ENCODE assay signal across 10 mouse cellular contexts in genomic region chr5:93042831-93043687, GRCm38 (mm10). TPM values are rescaled to one million over a fixed set of nuclear protein-coding genes. Genes with fewer than 3 reads are reported as not detected.
DNase-seq lines count a peak whose midpoint lies in the region; ATAC-seq and TF ChIP-seq lines count a peak whose summit lies in the region.
"Had no signal": no experiment of that assay in that cellular context is flagged by ENCODE, and none has a peak within 500 bp of the region (broad histone marks: within the 10 kb centered on the region; RNA-seq: fewer than 3 reads in every experiment).

No protein-coding gene starts in this region.

- intact Hi-C loops in left cerebral cortex, adult 2 months (cut with DNase I), result loop anchor here (1.0 kb wide), 1 partner anchor 38 kb away; no protein-coding TSS in a partner anchor
- intact Hi-C loops in gastrocnemius, postnatal 36 days (cut with DNase I), result no loop called here

- H3K4me3 ChIP-seq in left cerebral cortex, adult 2 months, result peak overlapping the region; percentile 69
- H3K4me3 ChIP-seq in hindbrain, embryonic 12.5 days, result no peak overlapping the region
- H3K4me3 ChIP-seq in midbrain, embryonic 14.5 days (replicated peaks; ENCODE audit: low read depth, low read length), result no peak overlapping the region

- no peak for ATAC-seq in hindbrain, embryonic 12.5 days (ENCODE audit: low FRiP score)
- no peak for ATAC-seq in midbrain, embryonic 14.5 days (ENCODE audit: low FRiP score, low TSS enrichment)
- no peak for ATAC-seq in megakaryocyte-erythroid progenitor cell, adult 5-6 weeks (replicated peaks; ENCODE audit: low FRiP score, low TSS enrichment, poor library complexity, severe bottlenecking)

- H3K4me2 ChIP-seq in hindbrain, embryonic 12.5 days (replicated peaks), result 0 out of 2 replicates have a peak overlapping the region, but pooled peaks have one; percentile 97
- H3K4me2 ChIP-seq in midbrain, embryonic 14.5 days (ENCODE audit: low read length), result peak overlapping the region; percentile 91; the same call in 1 of the 2 replicates

- H3K27me3 ChIP-seq in hindbrain, embryonic 12.5 days, result peaks cover 69% of the 10 kb centered on the region
- H3K27me3 ChIP-seq in midbrain, embryonic 14.5 days (ENCODE audit: control insufficient read depth, insufficient read depth, low read length), result peaks cover 54% of the 10 kb centered on the region

- 39% methylated on average over 18 of the region's 18 CpGs for WGBS in hindbrain, embryonic 12.5 days
- WGBS in midbrain, embryonic 14.5 days, result 41% methylated on average over 18 of the region's 18 CpGs

- peak; percentile 58 for DNase-seq in cerebellum, adult 11-12 months
- DNase-seq in cerebellum, adult 11 months, result no peak
- peak in 1 of 2 experiments; percentile 49 for DNase-seq in left cerebral cortex, adult 2 months (ENCODE audit: extremely low spot score in 1 of 2, low spot score in 2 of 2)
- DNase-seq in left cerebral cortex, adult 18-20 months (ENCODE audit: low spot score in 2 of 2), result no peak
- DNase-seq in midbrain, embryonic 14.5 days, result no peak
- no peak for DNase-seq in gastrocnemius, postnatal 36 days
- DNase-seq: embryo, embryonic 11 days; heart, postnatal 10 days had no signal

- no peaks in the 10 kb centered on the region for H3K9me3 ChIP-seq in hindbrain, embryonic 12.5 days (replicated peaks)
- H3K9me3 ChIP-seq in midbrain, embryonic 14.5 days (ENCODE audit: control insufficient read depth, low read length), result no peaks in the 10 kb centered on the region

- H3K36me3 ChIP-seq in hindbrain, embryonic 12.5 days, result no peaks in the 10 kb centered on the region
- H3K36me3 ChIP-seq in midbrain, embryonic 14.5 days (ENCODE audit: control insufficient read depth, insufficient read depth, low read length), result no peaks in the 10 kb centered on the region

- H3K9ac ChIP-seq in hindbrain, embryonic 12.5 days, result no peak overlapping the region
- no peak overlapping the region for H3K9ac ChIP-seq in midbrain, embryonic 14.5 days (replicated peaks; ENCODE audit: low read length)

- H3K27ac ChIP-seq in left cerebral cortex, adult 2 months, result peak overlapping the region; percentile 92
- H3K27ac ChIP-seq in hindbrain, embryonic 12.5 days, result no peak overlapping the region
- H3K27ac ChIP-seq in midbrain, embryonic 14.5 days (replicated peaks; ENCODE audit: low read depth, low read length), result no peak overlapping the region

- no peak for TF ChIP-seq CTCF in left cerebral cortex, adult 2 months (IDR thresholded peaks at IDR 0.05)

- H3K4me1 ChIP-seq in hindbrain, embryonic 12.5 days, result peaks cover 18% of the 10 kb centered on the region
- H3K4me1 ChIP-seq in midbrain, embryonic 14.5 days (ENCODE audit: control insufficient read depth, insufficient read depth, low read length), result peaks cover 12% of the 10 kb centered on the region

RNA-seq across cellular contexts. Expression of gene Sowahb, which starts 1.8 kb away (rescaled TPM):
- 10 to 100 TPM; 24.2 to 26.4 TPM for total RNA-seq in left cerebral cortex, adult 2 months (2021)
- total RNA-seq in left cerebral cortex, adult 18-20 months (2021), result 10 to 100 TPM; 25.1 to 29.8 TPM
- polyA plus RNA-seq in hindbrain, embryonic 12.5 days (2016; fragmentation: Nextera tagmentation; extraction: Ambion mirVana), result 0.14 and 0.31 TPM in 2 replicates
- 0.09 TPM in 1 of 2 replicates, not detected in the other for polyA plus RNA-seq in midbrain, embryonic 14.5 days (2014; fragmentation: Nextera tagmentation; extraction: Ambion mirVana)
- total RNA-seq in megakaryocyte-erythroid progenitor cell, adult 5-6 weeks (2014; fragmentation: Nextera tagmentation), result not detected in 2 replicates
- total RNA-seq in megakaryocyte-erythroid progenitor cell, adult 5-6 weeks (2017), result not detected in 2 replicates
- total RNA-seq in gastrocnemius, postnatal 36 days (2021), result not detected

RNA-seq across cellular contexts. Expression of gene Sept11, which starts 50.2 kb away (rescaled TPM):
- total RNA-seq in left cerebral cortex, adult 2 months (2021), result 100 to 1,000 TPM; 197 to 203 TPM
- total RNA-seq in left cerebral cortex, adult 18-20 months (2021), result 100 to 1,000 TPM; 180 to 181 TPM
- polyA plus RNA-seq in hindbrain, embryonic 12.5 days (2016; fragmentation: Nextera tagmentation; extraction: Ambion mirVana), result 261 and 286 TPM in 2 replicates
- 103 and 171 TPM in 2 replicates for polyA plus RNA-seq in midbrain, embryonic 14.5 days (2014; fragmentation: Nextera tagmentation; extraction: Ambion mirVana)
- 44.5 and 60.0 TPM in 2 replicates for total RNA-seq in megakaryocyte-erythroid progenitor cell, adult 5-6 weeks (2014; fragmentation: Nextera tagmentation)
- 37.3 and 38.7 TPM in 2 replicates for total RNA-seq in megakaryocyte-erythroid progenitor cell, adult 5-6 weeks (2017)
- total RNA-seq in gastrocnemius, postnatal 36 days (2021), result 10 to 100 TPM; 69.1 to 85.0 TPM

Comparison
In these comparisons a context has a peak if more than half of its experiments do, and no peak if none do; other contexts are left out.
1. RNA of gene Sowahb, which starts 1.8 kb away (total RNA-seq): 25.1 to 29.8 TPM in left cerebral cortex, adult 18-20 months and 24.2 to 26.4 TPM in left cerebral cortex, adult 2 months; not detected in gastrocnemius, postnatal 36 days and not detected in megakaryocyte-erythroid progenitor cell, adult 5-6 weeks; every median in the first group is over 10 times any median in the second.